Mouse (Mus musculus) stomach, embryonic 16.5 days (tissue): ENCODE data around the gene Pip5k1a. TPM values are rescaled to one million over a fixed set of nuclear protein-coding genes. Genes with fewer than 3 reads are reported as not detected.

ENCODE experiments used
- ATAC-seq: fragments of 200-750 bp; cut with Nextera tagmentation; 2 replicates; pipeline ENCODE4 v1.8.0; 2017; ENCODE audit warnings: moderate number of reproducible peaks, moderate TSS enrichment; ENCODE audit not compliant: insufficient read depth, low FRiP score
- H3K27ac ChIP-seq: fragments of 300-500 bp; sonication (generic); 2 replicates; pipeline ENCODE4 v1.5.1; 2014; ENCODE audit warnings: low read length
- H3K27me3 ChIP-seq: fragments of 300-500 bp; sonication (generic); 2 replicates; pipeline ENCODE4 v1.6.1; 2014; ENCODE audit warnings: low read length, control low read depth, mixed read lengths; ENCODE audit not compliant: control insufficient read depth, insufficient read depth
- H3K36me3 ChIP-seq: fragments of 300-500 bp; sonication (generic); 2 replicates; pipeline ENCODE4 v1.6.1; 2014; ENCODE audit warnings: low read length; ENCODE audit not compliant: control insufficient read depth, insufficient read depth
- H3K4me1 ChIP-seq: fragments of 300-500 bp; sonication (generic); 2 replicates; pipeline ENCODE4 v1.6.1; 2014; ENCODE audit warnings: low read length, control low read depth, mixed read lengths; ENCODE audit not compliant: control insufficient read depth, insufficient read depth
- H3K4me2 ChIP-seq: fragments of 300-500 bp; sonication (generic); 2 replicates; pipeline ENCODE4 v1.6.1; 2014; ENCODE audit warnings: low read depth, low read length, mixed read lengths
- H3K4me3 ChIP-seq: fragments of 300-500 bp; sonication (generic); replicated peaks from 2 replicates; pipeline ENCODE4 v1.5.1; 2014; ENCODE audit warnings: mild to moderate bottlenecking, low read length
- H3K9ac ChIP-seq: fragments of 300-500 bp; sonication (generic); 2 replicates; pipeline ENCODE4 v1.6.1; 2014; ENCODE audit warnings: low read length
- H3K9me3 ChIP-seq: fragments of 300-500 bp; sonication (generic); replicated peaks from 2 replicates; pipeline ENCODE4 v1.6.1; 2016; ENCODE audit warnings: low read length, control low read depth; ENCODE audit not compliant: control insufficient read depth
- WGBS: fragments of 180-500 bp; shearing (Covaris S2); extraction: QIAGEN DNeasy Blood & Tissue Kit; methylation state at CpG from one replicate; pipeline ENCODE4 v1.1.7; 2014; 5-methylcytosine and 5-hydroxymethylcytosine counted together
- polyA plus RNA-seq: library from polyadenylated mRNA; unstranded; fragments of >200 nt; fragmentation: Nextera tagmentation; extraction: Ambion mirVana; gene quantifications from 2 replicates; pipeline ENCODE4 v1.2.1, GENCODE M21; 2015

Pip5k1a gene
- polyA plus RNA-seq, 1 experiment from 2014 or later, result 19.0 TPM

DNA sequence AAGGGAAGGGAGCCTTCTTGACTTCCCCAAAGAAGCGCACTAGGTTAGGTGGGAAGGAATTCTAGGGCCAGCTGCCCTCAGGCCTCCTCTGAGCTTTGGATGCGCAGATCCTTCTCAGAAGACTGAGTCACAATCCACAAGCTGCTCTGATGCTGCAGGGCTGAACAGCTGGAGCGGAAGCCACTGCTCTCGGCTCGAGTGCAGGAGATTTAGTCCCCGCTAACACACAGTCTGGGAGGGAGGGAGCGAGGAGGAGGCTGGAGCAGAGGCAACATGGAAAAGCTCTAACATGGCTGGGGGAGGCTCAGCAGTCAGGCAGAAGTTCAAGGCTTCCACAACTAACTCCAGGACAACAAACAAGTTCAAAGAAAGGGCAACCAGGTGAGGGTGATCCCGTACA lies 48.7 kb downstream of the Pip5k1a start:
- no peak for ATAC-seq
- Histone ChIP-seq H3K27ac (no peak overlapping the region), H3K4me3 (no peak overlapping the region), H3K4me2 (no peak overlapping the region), H3K4me1 (peaks cover 15% of the 10 kb centered on the region), H3K9me3 (no peaks in the 10 kb centered on the region), H3K36me3 (0 out of 2 replicates have a peak, but pooled peaks cover 3% of the 10 kb centered on the region), H3K9ac (no peak overlapping the region), H3K27me3 (no peaks in the 10 kb centered on the region)
- WGBS, result 68% methylated on average over 8 of the region's 8 CpGs

- no peaks in the 10 kb centered on the region for H3K36me3 ChIP-seq
- no peak overlapping the region for H3K27ac ChIP-seq
- 66% methylated on average over 7 of the region's 7 CpGs for WGBS
- H3K27me3 ChIP-seq, result no peaks in the 10 kb centered on the region
- H3K4me1 ChIP-seq, result peaks cover 15% of the 10 kb centered on the region
- no peaks in the 10 kb centered on the region for H3K9me3 ChIP-seq
- ATAC-seq, result no peak
- no peak overlapping the region for H3K4me3 ChIP-seq
- H3K4me2 ChIP-seq, result no peak overlapping the region
- no peak overlapping the region for H3K9ac ChIP-seq
Measured at GRCm38 (mm10) chr3:95056275-95056674, 50.5 kb downstream of the Pip5k1a start.

GRCm38 (mm10) chr3:95054481-95055260 lies 52.1 kb downstream of the Pip5k1a start:
- H3K4me2 ChIP-seq, result 0 out of 2 replicates have a peak overlapping the region, but pooled peaks have one; percentile 20
- peaks cover 15% of the 10 kb centered on the region for H3K4me1 ChIP-seq
- H3K36me3 ChIP-seq, result no peaks in the 10 kb centered on the region
- no peak overlapping the region for H3K4me3 ChIP-seq
- no peaks in the 10 kb centered on the region for H3K9me3 ChIP-seq
- H3K9ac ChIP-seq, result no peak overlapping the region
- peak; percentile 86 for ATAC-seq
- H3K27ac ChIP-seq, result peak overlapping the region; percentile 77
- no peaks in the 10 kb centered on the region for H3K27me3 ChIP-seq
- 13% methylated on average over 10 of the region's 10 CpGs for WGBS

GRCm38 (mm10) chr3:95053701-95054100 lies 53.0 kb downstream of the Pip5k1a start:
- Histone ChIP-seq H3K36me3 (no peaks in the 10 kb centered on the region), H3K4me2 (no peak overlapping the region), H3K4me1 (peaks cover 15% of the 10 kb centered on the region), H3K27ac (no peak overlapping the region), H3K9ac (no peak overlapping the region), H3K4me3 (no peak overlapping the region), H3K9me3 (no peaks in the 10 kb centered on the region), H3K27me3 (no peaks in the 10 kb centered on the region)
- no peak for ATAC-seq
- WGBS, result 42% methylated on average over 3 of the region's 3 CpGs

DNA sequence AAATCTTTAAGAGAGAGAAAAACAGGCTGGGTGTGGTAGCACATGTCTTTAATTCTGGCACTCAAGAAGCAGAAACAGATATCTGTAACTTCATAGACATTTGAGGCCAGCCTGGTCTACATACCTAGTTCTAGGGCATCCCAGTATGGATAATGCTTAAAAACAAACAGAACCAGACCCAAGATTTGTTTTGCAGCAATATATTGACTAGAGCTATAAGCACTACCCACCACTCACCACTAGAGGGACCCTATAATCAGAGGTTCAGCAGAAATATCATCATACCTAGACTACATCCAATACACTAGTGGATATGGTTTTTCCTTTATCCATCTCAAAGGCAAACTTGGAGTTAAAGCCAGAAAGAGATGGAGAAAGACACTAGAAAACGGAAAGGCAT lies 53.8 kb downstream of the Pip5k1a start:
- no peak for ATAC-seq
- Histone ChIP-seq H3K4me2 (no peak overlapping the region), H3K9ac (no peak overlapping the region), H3K4me1 (peaks cover 15% of the 10 kb centered on the region), H3K36me3 (no peaks in the 10 kb centered on the region), H3K27me3 (no peaks in the 10 kb centered on the region), H3K9me3 (no peaks in the 10 kb centered on the region), H3K4me3 (no peak overlapping the region), H3K27ac (no peak overlapping the region)
- 56% methylated on average over 1 of the region's 1 CpGs for WGBS

GRCm38 (mm10) chr3:95047914-95048313 lies 58.8 kb downstream of the Pip5k1a start:
- Histone ChIP-seq H3K4me3 (no peak overlapping the region), H3K4me2 (no peak overlapping the region), H3K27me3 (no peaks in the 10 kb centered on the region), H3K9ac (no peak overlapping the region), H3K4me1 (no peaks in the 10 kb centered on the region), H3K27ac (no peak overlapping the region), H3K9me3 (no peaks in the 10 kb centered on the region), H3K36me3 (no peaks in the 10 kb centered on the region)
- no peak for ATAC-seq
- 75% methylated on average over 3 of the region's 3 CpGs for WGBS

DNA sequence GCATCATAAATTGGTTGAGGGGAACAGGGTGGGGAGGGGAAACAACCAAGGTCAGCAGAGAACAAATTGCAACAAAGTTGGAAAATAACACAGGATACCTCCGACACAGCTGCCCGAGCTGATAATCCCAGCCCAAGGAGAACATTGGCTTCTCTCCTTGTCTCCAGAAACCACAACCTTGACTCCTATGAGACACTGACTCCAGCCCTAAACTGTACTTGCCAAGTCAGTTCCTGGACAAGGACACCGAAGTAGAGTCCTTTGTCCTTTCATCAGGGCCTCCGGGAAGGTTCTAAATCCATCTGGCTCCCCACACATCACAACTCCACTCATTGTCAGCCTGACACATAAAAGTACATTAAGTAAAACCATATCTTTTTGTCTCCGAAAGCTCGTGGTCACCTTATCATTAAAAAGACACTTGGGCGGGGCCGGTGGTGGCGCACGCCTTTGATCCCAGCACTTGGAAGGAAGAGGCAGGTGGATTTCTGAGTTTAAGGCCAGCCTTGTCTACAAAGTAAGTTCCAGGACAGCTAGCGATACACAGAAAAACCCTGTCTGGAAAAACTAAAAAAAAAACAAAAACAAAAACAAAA lies 60.2 kb downstream of the Pip5k1a start:
- 78% methylated on average over 11 of the region's 11 CpGs for WGBS
- ATAC-seq, result no peak
- Histone ChIP-seq H3K4me2 (no peak overlapping the region), H3K36me3 (no peaks in the 10 kb centered on the region), H3K9me3 (no peaks in the 10 kb centered on the region), H3K4me3 (no peak overlapping the region), H3K4me1 (peaks cover 2% of the 10 kb centered on the region; the same call in 1 of the 2 replicates), H3K9ac (no peak overlapping the region), H3K27me3 (no peaks in the 10 kb centered on the region), H3K27ac (no peak overlapping the region)

- WGBS, result 67% methylated on average over 6 of the region's 6 CpGs
Measured at GRCm38 (mm10) chr3:95043251-95043650, 63.5 kb downstream of the Pip5k1a start.

GRCm38 (mm10) chr3:95042838-95043229 lies 63.9 kb downstream of the Pip5k1a start:
- 16% methylated on average over 7 of the region's 7 CpGs for WGBS
- no peaks in the 10 kb centered on the region for H3K9me3 ChIP-seq
- ATAC-seq, result peak; percentile 48; the same call in 1 of the 2 replicates
- peak overlapping the region; percentile 62 for H3K9ac ChIP-seq
- peak overlapping the region; percentile 47 for H3K27ac ChIP-seq
- H3K4me1 ChIP-seq, result peaks cover 6% of the 10 kb centered on the region; the same call in 1 of the 2 replicates
- peak overlapping the region; percentile 94 for H3K4me3 ChIP-seq
- peak overlapping the region; percentile 51 for H3K4me2 ChIP-seq
- H3K36me3 ChIP-seq, result no peaks in the 10 kb centered on the region
- no peaks in the 10 kb centered on the region for H3K27me3 ChIP-seq

More at GRCm38 (mm10) chr3:95043251-95043650, 63.5 kb downstream of the Pip5k1a start:
- no peak for ATAC-seq
- Histone ChIP-seq H3K36me3 (no peaks in the 10 kb centered on the region), H3K27me3 (no peaks in the 10 kb centered on the region), H3K9me3 (no peaks in the 10 kb centered on the region), H3K27ac (no peak overlapping the region), H3K4me2 (no peak overlapping the region), H3K4me1 (peaks cover 6% of the 10 kb centered on the region; the same call in 1 of the 2 replicates), H3K9ac (no peak overlapping the region), H3K4me3 (no peak overlapping the region)
